Mouse (Mus musculus): ENCODE measurements around the gene Prph2. TPM values are rescaled to one million over a fixed set of nuclear protein-coding genes. Genes with fewer than 3 reads are reported as not detected.

The Prph2 gene
- polyA plus RNA-seq, 1 experiment from 2014 or later = not detected

DNA sequence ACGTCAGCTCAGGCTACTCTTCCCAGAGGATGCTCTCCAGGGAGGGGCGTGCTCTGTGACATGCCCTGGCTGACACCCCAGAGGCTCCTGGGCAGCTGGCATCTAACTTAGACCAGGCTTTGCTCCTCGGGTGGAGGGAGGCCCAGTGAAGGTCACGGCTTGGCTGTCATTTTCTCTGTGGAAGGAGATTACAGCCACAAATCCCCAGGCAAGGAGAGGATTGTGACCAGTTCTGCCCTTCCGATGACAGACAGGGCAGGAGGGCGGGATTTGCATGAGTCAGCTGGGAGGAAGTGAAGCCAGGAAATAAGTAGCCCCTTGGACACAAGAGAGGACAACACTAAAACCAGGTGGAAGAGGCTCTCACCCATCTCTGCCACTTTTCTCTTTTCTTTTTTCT, 2.1 kb downstream of the Prph2 start:
- Histone ChIP-seq H3K4me2 (ENCODE audit: low read depth, low read length) (no peak overlapping the region), H3K36me3 (ENCODE audit: control insufficient read depth, insufficient read depth, low read length) (no peaks in the 10 kb centered on the region), H3K4me3 (replicated peaks; ENCODE audit: low read length) (no peak overlapping the region), H3K9ac (ENCODE audit: low read length) (no peak overlapping the region), H3K27ac (ENCODE audit: low read length) (no peak overlapping the region), H3K4me1 (ENCODE audit: control insufficient read depth, insufficient read depth, low read length) (no peaks in the 10 kb centered on the region; the same call in 1 of the 2 replicates), H3K9me3 (replicated peaks; ENCODE audit: control insufficient read depth, low read length) (no peaks in the 10 kb centered on the region), H3K27me3 (ENCODE audit: control insufficient read depth, insufficient read depth, low read length) (no peaks in the 10 kb centered on the region)
- ATAC-seq (ENCODE audit: insufficient read depth, low FRiP score) = no peak
- WGBS = 38% methylated on average over 6 of the region's 6 CpGs

GRCm38 (mm10) chr17:46915129-46915528, 4.9 kb downstream of the Prph2 start:
- H3K27me3 ChIP-seq (ENCODE audit: control insufficient read depth, insufficient read depth, low read length) = no peaks in the 10 kb centered on the region
- no peak overlapping the region for H3K9ac ChIP-seq (ENCODE audit: low read length)
- no peaks in the 10 kb centered on the region; the same call in 1 of the 2 replicates for H3K4me1 ChIP-seq (ENCODE audit: control insufficient read depth, insufficient read depth, low read length)
- no peaks in the 10 kb centered on the region for H3K36me3 ChIP-seq (ENCODE audit: control insufficient read depth, insufficient read depth, low read length)
- H3K4me2 ChIP-seq (ENCODE audit: low read depth, low read length) = no peak overlapping the region
- H3K9me3 ChIP-seq (replicated peaks; ENCODE audit: control insufficient read depth, low read length) = no peaks in the 10 kb centered on the region
- WGBS = 39% methylated on average over 3 of the region's 3 CpGs
- no peak for ATAC-seq (ENCODE audit: insufficient read depth, low FRiP score)
- no peak overlapping the region for H3K27ac ChIP-seq (ENCODE audit: low read length)
- H3K4me3 ChIP-seq (replicated peaks; ENCODE audit: low read length) = no peak overlapping the region

DNA sequence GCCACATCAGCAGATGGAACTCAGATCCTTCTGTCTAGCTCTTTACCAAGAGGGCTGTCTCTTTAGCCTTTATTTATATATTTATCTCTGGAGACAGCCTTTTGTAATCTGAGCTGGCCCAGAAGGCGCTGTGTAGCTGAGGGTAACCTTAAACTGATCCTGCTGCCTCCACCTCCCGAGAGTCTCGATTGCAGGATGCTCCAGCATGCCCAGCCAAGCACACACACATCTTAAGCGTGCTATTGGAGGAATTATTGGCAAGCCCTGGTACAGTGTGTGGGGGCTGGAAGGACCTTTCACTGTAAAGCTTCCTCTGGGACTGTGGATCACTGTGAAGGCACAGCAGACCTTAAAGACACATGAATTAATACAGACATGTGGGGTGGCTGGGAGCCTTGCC, 8.7 kb downstream of the Prph2 start:
- no peak overlapping the region for H3K27ac ChIP-seq (ENCODE audit: low read length)
- no peaks in the 10 kb centered on the region for H3K9me3 ChIP-seq (replicated peaks; ENCODE audit: control insufficient read depth, low read length)
- no peaks in the 10 kb centered on the region for H3K4me1 ChIP-seq (ENCODE audit: control insufficient read depth, insufficient read depth, low read length)
- H3K36me3 ChIP-seq (ENCODE audit: control insufficient read depth, insufficient read depth, low read length) = no peaks in the 10 kb centered on the region
- H3K9ac ChIP-seq (ENCODE audit: low read length) = no peak overlapping the region
- no peak overlapping the region for H3K4me3 ChIP-seq (replicated peaks; ENCODE audit: low read length)
- 27% methylated on average over 4 of the region's 4 CpGs for WGBS
- no peak for ATAC-seq (ENCODE audit: insufficient read depth, low FRiP score)
- no peak overlapping the region for H3K4me2 ChIP-seq (ENCODE audit: low read depth, low read length)
- no peaks in the 10 kb centered on the region for H3K27me3 ChIP-seq (ENCODE audit: control insufficient read depth, insufficient read depth, low read length)

DNA sequence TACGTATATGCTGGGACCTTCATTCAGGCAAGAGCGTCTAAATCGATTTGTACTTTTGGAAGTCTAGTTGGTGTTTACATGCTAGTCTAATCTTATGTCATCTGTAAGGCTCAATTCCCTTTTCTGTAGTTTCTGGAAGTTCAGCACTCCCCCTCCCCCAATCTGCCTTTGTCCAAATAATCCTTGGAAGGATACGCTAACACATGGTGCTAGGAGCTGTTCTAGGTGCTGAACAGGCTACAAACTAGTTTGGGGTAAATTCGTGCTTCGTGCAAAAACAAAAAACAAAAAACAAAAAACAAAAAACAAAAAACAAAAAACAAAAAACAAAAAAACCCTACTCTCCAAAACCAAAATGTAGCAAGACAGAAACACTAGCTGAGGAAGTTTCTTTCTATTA, 10.6 kb downstream of the Prph2 start:
- WGBS = 50% methylated on average over 6 of the region's 6 CpGs
- Histone ChIP-seq H3K27me3 (ENCODE audit: control insufficient read depth, insufficient read depth, low read length) (no peaks in the 10 kb centered on the region), H3K4me3 (replicated peaks; ENCODE audit: low read length) (no peak overlapping the region), H3K36me3 (ENCODE audit: control insufficient read depth, insufficient read depth, low read length) (no peaks in the 10 kb centered on the region), H3K9ac (ENCODE audit: low read length) (no peak overlapping the region), H3K9me3 (replicated peaks; ENCODE audit: control insufficient read depth, low read length) (no peaks in the 10 kb centered on the region), H3K4me1 (ENCODE audit: control insufficient read depth, insufficient read depth, low read length) (no peaks in the 10 kb centered on the region), H3K4me2 (ENCODE audit: low read depth, low read length) (no peak overlapping the region), H3K27ac (ENCODE audit: low read length) (no peak overlapping the region)
- no peak for ATAC-seq (ENCODE audit: insufficient read depth, low FRiP score)

DNA sequence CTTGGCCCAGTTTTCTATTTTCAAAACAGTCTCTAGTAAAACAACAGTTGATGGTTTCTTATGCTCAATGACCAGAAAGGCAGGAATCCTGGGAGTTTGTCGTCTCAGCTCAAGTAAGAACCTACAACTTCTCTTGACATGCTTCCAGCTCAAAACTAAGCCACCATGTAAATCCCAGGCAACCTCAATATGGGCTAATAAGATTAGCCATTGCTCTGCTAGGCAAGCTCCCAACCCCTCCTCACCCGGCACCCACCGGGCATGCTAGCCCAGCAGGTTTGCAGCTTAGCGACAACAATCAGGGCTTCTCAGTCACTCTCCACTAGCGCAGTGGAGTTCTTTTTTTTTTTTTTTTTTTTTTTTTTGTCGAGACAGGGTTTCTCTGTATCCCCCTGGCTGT, 15.9 kb downstream of the Prph2 start:
- Histone ChIP-seq H3K27ac (ENCODE audit: low read length) (no peak overlapping the region), H3K36me3 (ENCODE audit: control insufficient read depth, insufficient read depth, low read length) (no peaks in the 10 kb centered on the region), H3K4me1 (ENCODE audit: control insufficient read depth, insufficient read depth, low read length) (no peaks in the 10 kb centered on the region), H3K4me2 (ENCODE audit: low read depth, low read length) (no peak overlapping the region), H3K27me3 (ENCODE audit: control insufficient read depth, insufficient read depth, low read length) (no peaks in the 10 kb centered on the region), H3K9me3 (replicated peaks; ENCODE audit: control insufficient read depth, low read length) (no peaks in the 10 kb centered on the region), H3K9ac (ENCODE audit: low read length) (no peak overlapping the region), H3K4me3 (replicated peaks; ENCODE audit: low read length) (no peak overlapping the region)
- 62% methylated on average over 6 of the region's 6 CpGs for WGBS
- no peak for ATAC-seq (ENCODE audit: insufficient read depth, low FRiP score)

DNA sequence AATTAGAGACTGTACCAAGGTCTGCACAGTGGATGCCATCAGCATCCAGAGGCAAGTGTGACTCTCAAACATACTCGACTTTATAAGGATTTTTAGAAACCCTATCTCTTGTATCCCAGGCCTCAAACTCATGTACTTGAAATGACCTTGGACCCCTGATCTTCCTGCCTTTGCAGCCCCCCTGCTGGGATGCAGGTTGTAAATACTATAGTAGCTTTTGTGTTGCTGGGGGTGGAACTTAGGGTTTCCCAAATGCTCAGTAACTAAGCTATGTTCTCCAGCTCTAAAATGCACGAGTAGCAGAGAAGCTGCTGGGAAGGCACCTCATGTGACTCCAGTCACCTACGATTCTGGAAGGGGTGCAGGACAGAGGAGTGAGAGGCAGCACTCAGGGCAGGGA, 16.7 kb downstream of the Prph2 start:
- ATAC-seq (ENCODE audit: insufficient read depth, low FRiP score) = no peak
- Histone ChIP-seq H3K4me3 (replicated peaks; ENCODE audit: low read length) (no peak overlapping the region), H3K4me1 (ENCODE audit: control insufficient read depth, insufficient read depth, low read length) (no peaks in the 10 kb centered on the region), H3K36me3 (ENCODE audit: control insufficient read depth, insufficient read depth, low read length) (peaks cover 5% of the 10 kb centered on the region), H3K4me2 (ENCODE audit: low read depth, low read length) (no peak overlapping the region), H3K9ac (ENCODE audit: low read length) (no peak overlapping the region), H3K9me3 (replicated peaks; ENCODE audit: control insufficient read depth, low read length) (no peaks in the 10 kb centered on the region), H3K27ac (ENCODE audit: low read length) (no peak overlapping the region), H3K27me3 (ENCODE audit: control insufficient read depth, insufficient read depth, low read length) (no peaks in the 10 kb centered on the region)
- 67% methylated on average over 3 of the region's 3 CpGs for WGBS

- ATAC-seq (ENCODE audit: insufficient read depth, low FRiP score) = no peak
- Histone ChIP-seq H3K36me3 (ENCODE audit: control insufficient read depth, insufficient read depth, low read length) (peaks cover 12% of the 10 kb centered on the region), H3K4me1 (ENCODE audit: control insufficient read depth, insufficient read depth, low read length) (no peaks in the 10 kb centered on the region), H3K27me3 (ENCODE audit: control insufficient read depth, insufficient read depth, low read length) (no peaks in the 10 kb centered on the region), H3K27ac (ENCODE audit: low read length) (no peak overlapping the region), H3K4me3 (replicated peaks; ENCODE audit: low read length) (no peak overlapping the region), H3K4me2 (ENCODE audit: low read depth, low read length) (no peak overlapping the region), H3K9me3 (replicated peaks; ENCODE audit: control insufficient read depth, low read length) (no peaks in the 10 kb centered on the region), H3K9ac (ENCODE audit: low read length) (no peak overlapping the region)
- WGBS = 91% methylated on average over 5 of the region's 5 CpGs
Measured at GRCm38 (mm10) chr17:46927781-46928180, 17.5 kb downstream of the Prph2 start.

DNA sequence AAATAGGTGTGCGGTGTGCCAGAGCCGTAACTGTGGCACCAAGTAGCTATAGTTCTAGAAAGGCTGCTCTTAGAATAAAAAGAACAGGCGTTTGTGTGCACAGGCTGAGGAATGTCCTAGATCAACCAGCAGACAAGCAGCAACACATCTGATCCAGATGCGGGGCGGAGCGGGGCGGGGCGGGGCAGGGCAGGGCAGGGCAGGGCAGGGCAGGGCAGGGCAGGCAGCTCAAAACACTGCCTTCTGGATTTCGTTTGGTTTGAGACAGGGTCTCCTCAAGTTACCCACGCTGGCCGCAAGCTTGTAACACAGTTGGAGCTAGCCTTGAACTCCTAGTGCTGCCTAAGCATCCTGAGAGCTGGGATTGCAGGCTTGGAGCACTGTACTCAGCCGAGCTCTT, 19.0 kb downstream of the Prph2 start:
- Histone ChIP-seq H3K4me2 (ENCODE audit: low read depth, low read length) (no peak overlapping the region), H3K4me3 (replicated peaks; ENCODE audit: low read length) (no peak overlapping the region), H3K27me3 (ENCODE audit: control insufficient read depth, insufficient read depth, low read length) (no peaks in the 10 kb centered on the region), H3K36me3 (ENCODE audit: control insufficient read depth, insufficient read depth, low read length) (peaks cover 27% of the 10 kb centered on the region), H3K9ac (ENCODE audit: low read length) (no peak overlapping the region), H3K9me3 (replicated peaks; ENCODE audit: control insufficient read depth, low read length) (no peaks in the 10 kb centered on the region), H3K4me1 (ENCODE audit: control insufficient read depth, insufficient read depth, low read length) (no peaks in the 10 kb centered on the region), H3K27ac (ENCODE audit: low read length) (0 out of 2 replicates have a peak overlapping the region, but pooled peaks have one; percentile 12)
- 68% methylated on average over 12 of the region's 12 CpGs for WGBS
- peak; percentile 54; the same call in 1 of the 2 replicates for ATAC-seq (ENCODE audit: insufficient read depth, low FRiP score)

DNA sequence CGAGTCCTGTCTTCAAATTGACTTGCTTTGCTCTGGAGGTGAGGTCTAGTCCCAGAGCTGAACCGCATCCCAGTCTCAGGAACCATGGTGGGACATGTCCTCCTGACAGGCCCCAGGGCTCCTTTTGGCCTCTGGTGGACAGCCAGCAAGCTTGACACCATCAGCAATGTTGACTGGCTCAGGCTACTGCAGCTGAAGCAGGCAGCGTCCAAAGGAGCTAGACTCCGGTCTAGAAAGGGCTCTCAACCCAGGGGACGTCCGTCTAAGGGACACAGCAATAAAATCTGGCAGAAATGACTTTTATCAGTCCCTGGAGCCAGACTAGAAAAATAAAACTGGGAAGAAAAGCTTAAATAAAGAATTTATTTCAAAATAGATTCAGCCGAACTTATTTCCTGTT, 19.6 kb downstream of the Prph2 start:
- Histone ChIP-seq H3K36me3 (ENCODE audit: control insufficient read depth, insufficient read depth, low read length) (peaks cover 30% of the 10 kb centered on the region), H3K4me2 (ENCODE audit: low read depth, low read length) (no peak overlapping the region), H3K9me3 (replicated peaks; ENCODE audit: control insufficient read depth, low read length) (no peaks in the 10 kb centered on the region), H3K4me1 (ENCODE audit: control insufficient read depth, insufficient read depth, low read length) (no peaks in the 10 kb centered on the region), H3K27ac (ENCODE audit: low read length) (no peak overlapping the region), H3K4me3 (replicated peaks; ENCODE audit: low read length) (no peak overlapping the region), H3K9ac (ENCODE audit: low read length) (no peak overlapping the region), H3K27me3 (ENCODE audit: control insufficient read depth, insufficient read depth, low read length) (no peaks in the 10 kb centered on the region)
- ATAC-seq (ENCODE audit: insufficient read depth, low FRiP score) = no peak
- 89% methylated on average over 7 of the region's 7 CpGs for WGBS

DNA sequence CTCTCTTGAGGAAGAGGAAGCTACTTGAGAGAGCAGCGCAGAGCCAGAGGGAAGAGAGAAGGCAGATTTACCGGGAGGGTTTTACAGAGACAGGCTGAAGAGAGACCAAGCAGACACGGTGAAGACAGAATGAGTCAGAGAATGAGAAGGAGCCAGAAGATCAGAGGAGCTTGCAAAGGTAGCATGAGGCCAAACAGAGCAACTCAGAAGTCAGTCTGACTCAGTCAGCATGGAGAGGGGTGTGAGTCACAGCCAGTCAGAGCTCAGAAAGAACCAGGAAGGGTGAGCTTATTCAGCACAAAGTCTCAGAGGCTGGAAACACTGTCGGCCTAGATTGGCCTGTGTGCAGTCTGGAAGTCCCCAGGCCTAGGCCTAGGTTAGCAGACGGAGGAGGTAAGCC, 22.7 kb downstream of the Prph2 start:
- 89% methylated on average over 5 of the region's 5 CpGs for WGBS
- no peak overlapping the region for H3K4me2 ChIP-seq (ENCODE audit: low read depth, low read length)
- no peaks in the 10 kb centered on the region for H3K4me1 ChIP-seq (ENCODE audit: control insufficient read depth, insufficient read depth, low read length)
- H3K27me3 ChIP-seq (ENCODE audit: control insufficient read depth, insufficient read depth, low read length) = no peaks in the 10 kb centered on the region
- peaks cover 50% of the 10 kb centered on the region for H3K36me3 ChIP-seq (ENCODE audit: control insufficient read depth, insufficient read depth, low read length)
- peak; percentile 44; the same call in 1 of the 2 replicates for ATAC-seq (ENCODE audit: insufficient read depth, low FRiP score)
- no peak overlapping the region for H3K9ac ChIP-seq (ENCODE audit: low read length)
- H3K9me3 ChIP-seq (replicated peaks; ENCODE audit: control insufficient read depth, low read length) = no peaks in the 10 kb centered on the region
- 0 out of 2 replicates have a peak overlapping the region, but pooled peaks have one; percentile 9 for H3K27ac ChIP-seq (ENCODE audit: low read length)
- H3K4me3 ChIP-seq (replicated peaks; ENCODE audit: low read length) = no peak overlapping the region

All from stomach, embryonic 16.5 days (tissue).